ENCODE assay signal across 10 mouse cellular contexts in the genomic region with DNA sequence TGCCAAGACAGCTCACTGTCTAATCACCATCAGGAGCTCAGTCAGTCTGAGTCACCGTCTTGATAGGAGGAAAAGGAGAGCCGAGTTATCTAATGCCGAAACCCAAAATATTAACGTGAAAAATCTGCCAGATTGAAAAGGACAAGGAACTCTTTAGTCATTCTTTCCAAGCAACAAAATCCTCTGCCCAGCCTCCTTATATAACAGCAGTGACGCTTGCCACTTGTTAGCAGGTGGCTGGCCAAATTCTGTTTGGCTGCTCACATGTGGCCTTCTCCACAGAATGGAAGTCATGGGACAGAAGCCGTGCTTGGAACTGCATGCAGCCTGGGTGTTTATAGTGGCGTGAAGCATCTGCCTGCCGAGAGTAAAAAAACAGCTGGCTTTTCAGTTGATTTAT. TPM values are rescaled to one million over a fixed set of nuclear protein-coding genes. Genes with fewer than 3 reads are reported as not detected.
DNase-seq lines count a peak whose midpoint lies in the region.
"Had no signal": no experiment of that assay in that cellular context is flagged by ENCODE, and none has a peak within 500 bp of the region (broad histone marks: within the 10 kb centered on the region; RNA-seq: fewer than 3 reads in every experiment).

No protein-coding gene starts in this region.

- peak; percentile 83 to 85 for DNase-seq in heart, adult 18-20 months
- DNase-seq in heart, postnatal 4 days = no peak
- peak; percentile 29 to 38 for DNase-seq in right cerebral cortex, adult 2 months (ENCODE audit: low spot score in 2 of 2)
- no peak for DNase-seq in right cerebral cortex, postnatal 10 days (ENCODE audit: low spot score in 2 of 2)
- DNase-seq in gastrocnemius, postnatal 14 days = peak; percentile 55
- DNase-seq in skeletal muscle tissue, adult 2 months (ENCODE audit: low read depth, low spot score) = peak; percentile 95
- DNase-seq in kidney, adult 11 months = no peak
- DNase-seq: adrenal gland, adult 8-10 months; kidney, postnatal 4 days; thymus, postnatal 36 days had no signal

- intact Hi-C loops in gastrocnemius, postnatal 14 days (cut with DNase I; ENCODE audit: low total_unique reads) = no loop called here

RNA-seq across cellular contexts. Expression of a gene that starts 10.5 kb away (rescaled TPM):
- 100 to 1,000 TPM; 106 to 109 TPM for total RNA-seq in heart, adult 18-20 months (2021)
- total RNA-seq in heart, postnatal 4 days (2021) = 10 to 100 TPM; 45.6 to 46.9 TPM
- 10 to 100 TPM; 69.4 to 75.6 TPM for total RNA-seq in gastrocnemius, postnatal 14 days (2021)

RNA-seq across cellular contexts. Expression of a gene that starts 11.5 kb away (rescaled TPM):
- total RNA-seq in heart, adult 18-20 months (2021) = 10 to 100 TPM; 24.4 to 30.0 TPM
- 10 to 100 TPM; 19.5 to 20.4 TPM for total RNA-seq in heart, postnatal 4 days (2021)
- total RNA-seq in gastrocnemius, postnatal 14 days (2021) = 10 to 100 TPM; 21.8 to 24.6 TPM

RNA-seq across cellular contexts. Expression of a gene that starts 19.2 kb away (rescaled TPM):
- 1 to 10 TPM; 1.6 to 3.3 TPM for total RNA-seq in heart, adult 18-20 months (2021)
- total RNA-seq in heart, postnatal 4 days (2021) = 1 to 10 TPM; 1.0 to 1.4 TPM
- total RNA-seq in gastrocnemius, postnatal 14 days (2021) = under 1 TPM; 0.66 to 0.93 TPM

RNA-seq across cellular contexts. Expression of a gene that starts 31.8 kb away (rescaled TPM):
- total RNA-seq in heart, adult 18-20 months (2021) = 100 to 1,000 TPM in 1 of 2 experiments, 10 to 100 TPM in 1; 69.5 to 194 TPM
- 10 to 100 TPM; 60.1 to 79.6 TPM for total RNA-seq in heart, postnatal 4 days (2021)
- 1 to 10 TPM in 1 of 2 experiments, under 1 TPM in 1; 0.60 to 1.2 TPM for total RNA-seq in gastrocnemius, postnatal 14 days (2021)

Comparison
In these comparisons a context has a peak if more than half of its experiments do, and no peak if none do; other contexts are left out.
1. DNase-seq: peak in heart, adult 18-20 months (2 of 2), right cerebral cortex, adult 2 months (2 of 2), gastrocnemius, postnatal 14 days (single experiment) and skeletal muscle tissue, adult 2 months (single experiment); none in heart, postnatal 4 days (single experiment), right cerebral cortex, postnatal 10 days (0 of 2) and kidney, adult 11 months (single experiment).